Mouse (Mus musculus): Measurements from ENCODE around the gene H2al1o.
"Not testable (repeated sequence)": the region's sequence is repeated elsewhere in the genome, so short reads cannot be mapped to it uniquely, and the experiment has no call there.

H2al1o gene

DNA sequence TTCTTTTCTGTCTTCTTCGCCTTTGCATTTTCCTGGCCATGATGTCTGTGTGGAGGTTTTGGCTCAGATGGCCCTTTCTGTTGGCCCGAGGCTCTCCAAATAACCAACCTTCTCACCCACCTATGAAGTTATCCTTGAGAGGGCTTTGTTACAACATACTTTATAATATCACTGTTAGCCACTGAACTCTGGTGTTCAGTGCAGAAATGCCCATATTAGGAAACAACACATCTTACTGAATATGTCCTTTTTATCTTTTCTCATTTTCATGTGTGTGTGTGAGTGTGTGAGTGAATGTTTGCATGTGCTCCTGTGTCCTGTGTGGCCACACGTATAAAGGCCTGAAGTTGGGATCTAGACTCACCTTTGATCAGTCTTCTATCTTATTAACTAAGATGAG, at the start of gene H2al1o:
Gene H2al1o, minus strand, starts transcription at position 101 of the 400 bp plus-strand sequence.
- not testable (repeated sequence) for DNase-seq (ENCODE audit: low spot score in 2 of 2)

DNA sequence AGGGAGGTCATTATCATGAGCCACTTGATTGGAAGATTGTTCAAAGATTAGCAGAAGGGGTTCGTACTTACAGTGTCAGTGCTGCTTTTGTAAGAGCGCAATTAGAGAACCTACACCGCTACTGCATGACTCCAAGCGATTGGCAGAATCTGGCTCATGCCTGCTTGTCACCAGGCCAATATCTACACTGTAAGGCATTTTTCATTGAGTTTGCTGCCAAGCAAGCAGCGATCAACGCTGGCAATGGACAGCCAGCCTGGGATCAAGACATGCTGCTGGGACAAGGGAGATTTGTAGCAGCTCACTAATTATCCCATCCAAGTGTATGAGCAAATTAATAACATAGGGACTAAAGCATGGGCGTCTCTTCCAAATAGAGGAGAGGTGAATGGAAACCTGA, 25.8 kb upstream of the H2al1o start:
- DNase-seq (ENCODE audit: low spot score in 2 of 2): not testable (repeated sequence)

DNA sequence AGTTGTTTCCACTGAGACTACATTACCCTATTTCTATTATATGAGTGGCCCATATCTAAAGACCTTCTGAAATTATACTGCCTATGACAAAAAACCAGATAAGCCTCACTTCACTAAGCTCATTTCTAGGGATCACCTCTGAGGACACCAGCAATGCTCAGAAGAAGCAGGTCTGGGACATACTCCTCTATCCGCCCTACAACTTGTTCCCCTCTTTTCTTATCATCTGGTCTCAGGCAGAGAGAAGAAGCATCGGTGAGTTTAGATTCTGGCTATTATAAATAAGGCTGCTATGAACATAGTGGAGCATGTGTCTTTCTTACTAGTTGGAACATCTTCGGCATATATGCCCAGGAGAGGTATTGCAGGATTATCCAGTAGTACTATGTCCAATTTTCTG, 35.3 kb downstream of the H2al1o start:
- no peak for DNase-seq (ENCODE audit: low spot score in 2 of 2)
